Mouse (Mus musculus) midbrain, postnatal 0 days (tissue): ENCODE measurements at regions not wholly inside any gene's neighbourhood (a gene's known extent, or its start where the extent isn't known, plus 50 kb on each side); places are given as distances from the start of the nearest gene placed in this dataset.

Source experiments
- ATAC-seq: fragments of 200-750 bp; cut with Nextera tagmentation; 2 replicates; pipeline ENCODE4 v1.8.0; 2017; ENCODE audit warnings: moderate number of reproducible peaks, mild to moderate bottlenecking, moderate TSS enrichment, moderate library complexity; ENCODE audit not compliant: low FRiP score
- DNase-seq: peaks from one replicate; pipeline ENCODE4 v3.0.0-alpha.2; 2015; ENCODE audit warnings: low spot score
- H3K27ac ChIP-seq: fragments of 300-500 bp; sonication (generic); 2 replicates; pipeline ENCODE4 v1.5.1; 2014; ENCODE audit warnings: low read depth, mild to moderate bottlenecking, low read length, mixed read lengths
- H3K27me3 ChIP-seq: fragments of 300-500 bp; sonication (generic); 2 replicates; pipeline ENCODE4 v1.6.1; 2014; ENCODE audit warnings: low read length, control low read depth, mixed read lengths; ENCODE audit not compliant: insufficient read depth
- H3K36me3 ChIP-seq: fragments of 300-500 bp; sonication (generic); 2 replicates; pipeline ENCODE4 v1.6.1; 2014; ENCODE audit warnings: low read length, control low read depth, mixed read lengths; ENCODE audit not compliant: insufficient read depth
- H3K4me1 ChIP-seq: fragments of 300-500 bp; sonication (generic); 2 replicates; pipeline ENCODE4 v1.6.1; 2014; ENCODE audit warnings: mild to moderate bottlenecking, control low read depth, antibody characterized with exemption, low read length, mixed read lengths; ENCODE audit not compliant: insufficient read depth
- H3K4me2 ChIP-seq: fragments of 300-500 bp; sonication (generic); 2 replicates; pipeline ENCODE4 v1.6.1; 2014; ENCODE audit warnings: low read depth, mild to moderate bottlenecking, low read length, mixed read lengths; ENCODE audit not compliant: poor library complexity, severe bottlenecking
- H3K4me3 ChIP-seq: fragments of 300-500 bp; sonication (generic); 2 replicates; pipeline ENCODE4 v1.5.1; 2014; ENCODE audit warnings: low read depth, mild to moderate bottlenecking, low read length, moderate library complexity
- H3K9ac ChIP-seq: fragments of 300-500 bp; sonication (generic); replicated peaks from 2 replicates; pipeline ENCODE4 v1.6.1; 2014; ENCODE audit warnings: mild to moderate bottlenecking, low read length, moderate library complexity, mixed read lengths; ENCODE audit not compliant: poor library complexity, severe bottlenecking
- H3K9me3 ChIP-seq: fragments of 300-500 bp; sonication (generic); 2 replicates; pipeline ENCODE4 v1.6.1; 2016; ENCODE audit warnings: low read length, control low read depth
- CTCF ChIP-seq: IDR thresholded peaks from 2 replicates; pipeline ENCODE4 v1.5.1; 2016; ENCODE audit warnings: antibody characterized with exemption, mild to moderate bottlenecking
- WGBS: fragments of 180-500 bp; shearing (Covaris S2); extraction: QIAGEN DNeasy Blood & Tissue Kit; methylation state at CpG from one replicate; pipeline ENCODE4 v1.1.7; 2014; 5-methylcytosine and 5-hydroxymethylcytosine counted together

- no peak overlapping the region for H3K9ac ChIP-seq
- ATAC-seq: no peak
- no peak for DNase-seq
These were observed 2010.6 kb downstream of the A830018L16Rik start for GRCm38 (mm10) chr1:13424524-13424923.

DNA sequence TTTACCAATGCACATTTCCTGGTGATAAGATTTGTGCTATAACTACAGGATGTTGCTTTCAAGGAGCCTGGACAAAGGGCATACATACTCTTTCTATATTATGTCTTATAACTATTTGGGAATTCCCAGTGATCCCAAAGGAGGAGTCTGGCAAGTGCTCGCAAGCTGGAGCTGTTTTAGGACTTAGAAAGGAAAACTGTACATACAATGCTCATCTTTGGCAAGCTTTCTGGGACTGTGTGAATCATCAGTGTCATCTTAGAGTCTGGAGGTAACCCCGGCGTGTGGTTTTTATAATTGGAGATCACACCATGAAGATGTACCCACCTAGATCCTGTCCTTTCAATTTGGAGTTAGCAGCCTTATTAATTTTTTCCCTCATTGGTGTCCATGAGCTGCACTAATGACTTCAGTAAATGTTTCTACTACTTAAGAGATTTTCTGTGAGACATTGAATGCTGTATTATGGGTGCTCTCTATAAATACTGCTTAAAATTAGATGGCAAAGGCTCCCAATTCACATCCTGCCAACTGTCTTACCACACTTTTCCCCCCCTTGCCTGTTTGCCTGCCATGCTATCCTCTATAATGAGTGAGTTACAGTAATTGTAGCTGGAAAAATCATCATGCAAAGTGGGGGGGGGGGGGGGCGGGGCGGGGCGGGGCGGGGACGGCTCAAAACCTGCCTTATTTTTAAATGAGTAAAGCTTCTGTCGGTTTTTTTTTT is 2011.9 kb downstream of the A830018L16Rik start:
- Histone ChIP-seq H3K4me3 (peak overlapping the region; percentile 40), H3K27ac (no peak overlapping the region), H3K27me3 (no peaks in the 10 kb centered on the region), H3K4me1 (no peaks in the 10 kb centered on the region), H3K9ac (peak overlapping the region; percentile 52; the same call in 1 of the 2 replicates), H3K9me3 (no peaks in the 10 kb centered on the region), H3K4me2 (peak overlapping the region; percentile 75), H3K36me3 (no peaks in the 10 kb centered on the region)
- ATAC-seq: no peak
- DNase-seq: no peak
- TF ChIP-seq CTCF: no peak
- 25% methylated on average over 9 of the region's 9 CpGs for WGBS

More at GRCm38 (mm10) chr1:13424524-13424923, 2010.6 kb downstream of the A830018L16Rik start:
- no peak overlapping the region for H3K4me3 ChIP-seq
- H3K27me3 ChIP-seq: no peaks in the 10 kb centered on the region
- H3K36me3 ChIP-seq: no peaks in the 10 kb centered on the region
- TF ChIP-seq CTCF: no peak
- no peaks in the 10 kb centered on the region for H3K9me3 ChIP-seq
- H3K27ac ChIP-seq: no peak overlapping the region
- H3K4me2 ChIP-seq: no peak overlapping the region
- H3K4me1 ChIP-seq: no peaks in the 10 kb centered on the region

DNA sequence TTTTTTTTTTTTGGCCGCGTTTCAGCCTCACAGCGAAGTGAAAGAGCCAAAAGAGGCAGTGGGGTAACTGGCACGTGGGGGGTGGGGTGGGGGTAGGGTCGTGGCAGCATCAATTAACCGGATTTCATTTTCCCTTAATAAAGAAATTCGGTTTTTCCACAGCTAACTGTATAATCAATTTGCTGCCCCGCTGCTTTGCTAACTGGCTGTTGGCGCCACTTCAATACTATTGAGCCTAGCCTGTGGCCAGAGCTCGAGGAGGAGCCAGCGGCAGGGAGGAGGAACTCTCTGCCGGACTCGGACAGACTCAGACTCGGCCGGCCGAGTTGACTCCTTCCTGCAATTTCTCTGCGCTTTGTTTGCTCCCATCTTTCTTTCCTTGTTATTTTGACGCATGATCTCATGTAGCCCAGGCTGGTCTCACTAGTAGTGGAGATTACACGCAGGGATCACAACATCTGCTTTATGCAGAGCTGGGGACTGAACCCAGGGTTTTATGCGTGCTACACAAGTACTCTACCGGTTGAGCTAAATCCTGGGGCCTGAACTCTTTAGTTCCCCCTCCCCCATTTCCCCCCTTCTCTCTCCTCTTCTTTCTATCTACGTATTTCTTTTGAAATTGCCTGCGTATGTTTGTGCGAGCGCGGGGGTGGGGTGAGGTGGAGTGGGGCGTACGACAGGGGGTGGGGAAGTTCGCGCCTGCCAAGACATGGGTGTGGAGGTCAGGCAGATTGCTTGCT is 2012.6 kb downstream of the A830018L16Rik start:
- H3K4me2 ChIP-seq: peak overlapping the region; percentile 75
- TF ChIP-seq CTCF: no peak
- ATAC-seq: peak; percentile 81
- 5% methylated on average over 30 of the region's 30 CpGs for WGBS
- H3K36me3 ChIP-seq: no peaks in the 10 kb centered on the region
- H3K27ac ChIP-seq: no peak overlapping the region
- peak overlapping the region; percentile 40 for H3K4me3 ChIP-seq
- peak overlapping the region; percentile 52; the same call in 1 of the 2 replicates for H3K9ac ChIP-seq
- H3K4me1 ChIP-seq: no peaks in the 10 kb centered on the region
- no peaks in the 10 kb centered on the region for H3K9me3 ChIP-seq
- no peaks in the 10 kb centered on the region for H3K27me3 ChIP-seq
- peak; percentile 88 for DNase-seq

DNA sequence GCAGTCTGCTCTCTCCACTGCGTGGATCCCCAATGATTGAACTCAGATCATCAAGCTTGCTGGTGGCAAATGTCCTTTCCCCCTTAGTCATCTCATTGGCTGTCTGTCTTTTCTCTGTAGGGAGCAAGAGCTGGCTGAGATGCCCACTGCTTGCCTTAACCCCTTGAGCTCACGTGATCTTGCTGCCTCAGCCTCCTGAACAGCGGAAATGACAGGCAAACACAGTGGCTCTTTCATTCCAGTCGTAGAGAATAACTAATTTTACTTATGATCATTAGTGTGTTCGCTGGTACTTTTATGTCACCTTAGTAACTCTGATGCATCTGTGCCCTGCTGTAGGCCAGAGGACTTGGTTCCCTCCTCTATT is 2013.1 kb downstream of the A830018L16Rik start:
- DNase-seq (no peak), ATAC-seq (no peak; the same call in none of the 2 replicates)
- Histone ChIP-seq H3K36me3 (no peaks in the 10 kb centered on the region), H3K27ac (no peak overlapping the region), H3K4me2 (no peak overlapping the region), H3K9me3 (no peaks in the 10 kb centered on the region), H3K4me3 (no peak overlapping the region; the same call in 1 of the 2 replicates), H3K4me1 (no peaks in the 10 kb centered on the region), H3K9ac (no peak overlapping the region), H3K27me3 (no peaks in the 10 kb centered on the region)
- WGBS: 72% methylated on average over 5 of the region's 5 CpGs
- TF ChIP-seq CTCF: no peak

DNA sequence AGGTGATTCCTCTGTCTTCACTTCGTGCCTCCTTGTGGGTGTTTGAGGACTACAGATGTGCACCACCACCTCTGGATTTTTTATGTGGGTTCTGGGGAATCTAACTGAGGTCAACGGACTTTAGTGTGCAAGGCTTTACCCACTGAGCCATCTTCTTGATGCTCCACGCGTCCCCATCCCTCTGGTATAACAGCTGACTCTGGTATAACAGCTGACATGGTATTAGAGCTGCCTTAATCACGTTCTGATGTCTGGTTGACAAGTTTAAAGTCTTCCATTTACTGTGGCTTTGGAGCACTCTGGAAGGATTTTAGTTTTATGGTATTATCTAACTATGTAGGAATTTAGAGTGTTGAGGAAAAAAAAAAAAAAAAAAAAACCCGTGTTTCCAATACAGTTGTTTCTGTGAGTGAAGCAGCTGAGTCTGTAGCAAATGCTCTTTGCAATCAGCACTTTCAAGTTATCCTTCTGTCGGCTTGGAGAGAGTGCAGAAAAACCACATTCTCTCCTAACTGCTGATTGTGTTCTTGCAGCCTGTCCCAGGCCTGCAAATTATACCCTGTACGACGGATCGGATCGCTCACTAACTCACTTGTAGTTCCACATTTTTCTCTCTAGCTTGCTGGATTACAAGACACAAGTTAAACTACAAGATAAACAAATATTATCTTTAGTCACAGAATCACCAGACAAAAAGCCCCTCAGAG is 2013.7 kb downstream of the A830018L16Rik start:
- no peaks in the 10 kb centered on the region for H3K27me3 ChIP-seq
- H3K4me3 ChIP-seq: no peak overlapping the region
- H3K9ac ChIP-seq: no peak overlapping the region
- ATAC-seq (no peak), DNase-seq (no peak)
- H3K36me3 ChIP-seq: no peaks in the 10 kb centered on the region
- no peaks in the 10 kb centered on the region for H3K9me3 ChIP-seq
- no peak for TF ChIP-seq CTCF
- H3K27ac ChIP-seq: no peak overlapping the region
- no peak overlapping the region for H3K4me2 ChIP-seq
- 77% methylated on average over 11 of the region's 11 CpGs for WGBS
- H3K4me1 ChIP-seq: no peaks in the 10 kb centered on the region
